Mouse (Mus musculus) limb, embryonic 12.5 days (tissue): ENCODE results near the gene Dnajc27. TPM values are rescaled to one million over a fixed set of nuclear protein-coding genes. Genes with fewer than 3 reads are reported as not detected.

Experiments
- ATAC-seq: fragments of 200-750 bp; cut with Nextera tagmentation; 2 replicates; pipeline ENCODE4 v1.8.0; 2017; ENCODE audit warnings: low read depth, moderate TSS enrichment; ENCODE audit not compliant: insufficient number of reproducible peaks, insufficient read depth, low FRiP score, low TSS enrichment
- H3K27ac ChIP-seq: fragments of 300-500 bp; sonication (generic); 2 replicates; pipeline ENCODE4 v1.5.1; 2016; ENCODE audit warnings: mild to moderate bottlenecking, moderate library complexity
- H3K27me3 ChIP-seq: fragments of 300-500 bp; sonication (generic); 2 replicates; pipeline ENCODE4 v1.6.1; 2016; ENCODE audit warnings: mild to moderate bottlenecking, moderate library complexity
- H3K36me3 ChIP-seq: fragments of 300-500 bp; sonication (generic); 2 replicates; pipeline ENCODE4 v1.6.1; 2016; ENCODE audit warnings: mild to moderate bottlenecking, moderate library complexity
- H3K4me1 ChIP-seq: fragments of 300-500 bp; sonication (generic); replicated peaks from 2 replicates; pipeline ENCODE4 v1.6.1; 2016
- H3K4me2 ChIP-seq: fragments of 300-500 bp; sonication (generic); 2 replicates; pipeline ENCODE4 v1.6.1; 2016; ENCODE audit warnings: mild to moderate bottlenecking, moderate library complexity
- H3K4me3 ChIP-seq: fragments of 300-500 bp; sonication (generic); replicated peaks from 2 replicates; pipeline ENCODE4 v1.5.1; 2016; ENCODE audit warnings: mild to moderate bottlenecking
- H3K9ac ChIP-seq: fragments of 300-500 bp; sonication (generic); replicated peaks from 2 replicates; pipeline ENCODE4 v1.6.1; 2016; ENCODE audit warnings: mild to moderate bottlenecking, moderate library complexity
- H3K9me3 ChIP-seq: fragments of 300-500 bp; sonication (generic); 2 replicates; pipeline ENCODE4 v1.6.1; 2016; ENCODE audit warnings: mild to moderate bottlenecking, moderate library complexity
- WGBS: fragments of 180-500 bp; shearing (Covaris S2); methylation state at CpG from one replicate; pipeline ENCODE4 v1.1.7; 2016; 5-methylcytosine and 5-hydroxymethylcytosine counted together
- polyA plus RNA-seq: library from polyadenylated mRNA; unstranded; fragments of >200 nt; fragmentation: Nextera tagmentation; extraction: Ambion mirVana; gene quantifications from 2 replicates; pipeline ENCODE4 v1.2.1, GENCODE M21; 2016

Gene Dnajc27
- polyA plus RNA-seq, 1 experiment from 2014 or later: 12.1 TPM

DNA sequence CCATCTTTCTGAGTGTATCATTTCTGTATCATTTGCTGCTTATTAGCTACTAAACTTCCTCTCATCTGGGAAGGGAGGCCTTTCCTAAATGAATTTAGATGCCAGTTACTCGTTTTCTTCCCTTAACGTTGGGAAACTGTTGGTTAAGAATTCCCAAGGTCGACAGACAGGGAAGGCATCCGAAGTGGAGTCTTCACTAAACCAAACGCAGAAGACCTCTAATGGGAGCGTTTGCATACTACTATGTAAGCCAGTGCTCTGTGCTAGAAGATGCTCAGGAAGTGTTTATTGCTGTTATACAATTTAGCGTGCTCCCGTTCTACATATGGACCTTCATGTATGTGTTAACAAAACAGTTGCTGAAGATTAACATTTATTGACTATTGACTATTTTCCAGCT, 1.1 kb downstream of the Dnajc27 start:
- Histone ChIP-seq H3K27ac (no peak overlapping the region), H3K27me3 (no peaks in the 10 kb centered on the region), H3K9ac (peak overlapping the region; percentile 50; the same call in 1 of the 2 replicates)

DNA sequence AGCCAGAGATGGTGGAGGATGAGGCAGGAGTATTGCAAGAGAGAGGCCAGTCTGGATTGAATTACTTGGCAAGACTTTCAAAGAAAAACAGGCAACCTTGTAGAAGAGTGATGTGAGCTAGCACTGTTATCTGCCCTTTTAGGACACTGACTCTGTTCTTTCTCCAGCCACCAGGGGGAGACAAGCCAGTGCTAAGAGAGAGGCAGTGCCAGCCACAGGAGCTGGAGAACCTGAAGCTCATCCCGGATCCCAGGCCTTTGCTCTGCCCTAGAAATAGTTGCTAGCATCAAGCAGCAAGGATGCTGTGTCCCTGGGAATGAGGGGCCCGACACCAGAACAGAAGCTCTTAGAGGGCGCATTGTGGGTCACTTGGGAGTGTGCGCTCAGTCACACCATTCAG, 25.0 kb downstream of the Dnajc27 start:
- no peak for ATAC-seq
- H3K9ac ChIP-seq: no peak overlapping the region
- no peaks in the 10 kb centered on the region for H3K4me1 ChIP-seq
- H3K27ac ChIP-seq: no peak overlapping the region
- no peak overlapping the region for H3K4me3 ChIP-seq
- WGBS: 74% methylated on average over 4 of the region's 4 CpGs
- H3K36me3 ChIP-seq: peaks cover 77% of the 10 kb centered on the region
- no peaks in the 10 kb centered on the region for H3K27me3 ChIP-seq
- no peaks in the 10 kb centered on the region for H3K9me3 ChIP-seq
- H3K4me2 ChIP-seq: no peak overlapping the region

More for the DNA sequence above, 1.1 kb downstream of the Dnajc27 start:
- Histone ChIP-seq H3K4me3 (peak overlapping the region; percentile 61), H3K36me3 (peaks cover 27% of the 10 kb centered on the region), H3K4me2 (peak overlapping the region; percentile 58), H3K4me1 (peaks cover 14% of the 10 kb centered on the region), H3K9me3 (no peaks in the 10 kb centered on the region)
- no peak for ATAC-seq
- WGBS: 65% methylated on average over 8 of the region's 8 CpGs

DNA sequence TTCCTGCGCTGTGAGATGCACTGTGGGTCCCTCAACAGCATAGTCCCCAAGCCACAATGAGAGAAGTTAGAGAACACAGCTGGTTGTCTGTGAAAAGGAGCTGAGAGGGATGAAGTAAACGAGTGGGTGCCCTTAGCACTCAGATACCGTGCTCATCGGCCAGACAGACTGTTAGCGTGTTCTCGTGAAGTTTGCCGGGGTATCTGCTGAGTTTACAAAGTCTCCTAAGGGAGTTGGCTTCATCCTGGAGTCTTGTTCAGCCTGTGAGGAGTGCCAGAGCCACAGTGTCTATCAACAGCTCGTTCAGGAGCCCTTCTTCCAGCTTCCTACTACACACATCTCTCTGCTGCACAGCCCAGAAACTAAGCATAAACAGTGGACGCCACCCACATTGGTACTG, 33.7 kb downstream of the Dnajc27 start:
- H3K27ac ChIP-seq: no peak overlapping the region
- H3K4me3 ChIP-seq: no peak overlapping the region
- no peak overlapping the region for H3K4me2 ChIP-seq
- ATAC-seq: no peak
- H3K27me3 ChIP-seq: no peaks in the 10 kb centered on the region
- 0 out of 2 replicates have a peak, but pooled peaks cover 3% of the 10 kb centered on the region for H3K4me1 ChIP-seq
- no peaks in the 10 kb centered on the region for H3K9me3 ChIP-seq
- no peak overlapping the region for H3K9ac ChIP-seq
- 81% methylated on average over 9 of the region's 9 CpGs for WGBS
- peaks cover 8% of the 10 kb centered on the region; the same call in 1 of the 2 replicates for H3K36me3 ChIP-seq

DNA sequence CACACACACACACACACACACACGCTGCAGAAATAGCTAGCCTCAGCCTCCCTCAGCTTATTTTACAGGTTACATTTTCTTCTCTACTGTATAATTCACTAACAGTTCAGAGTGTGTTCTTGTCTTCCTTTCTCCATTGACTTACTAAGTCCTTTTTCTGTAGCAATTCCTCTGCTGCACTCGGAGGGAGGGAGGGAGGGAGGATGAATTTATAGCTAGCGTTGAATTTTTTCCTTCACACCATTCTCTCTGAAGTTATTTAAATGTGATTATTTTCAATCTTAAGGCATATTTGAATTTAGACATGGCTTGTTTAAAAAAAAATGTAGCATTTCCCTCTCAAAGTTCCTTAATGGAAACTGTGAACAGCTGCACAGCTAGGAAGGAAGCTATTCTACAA, 34.8 kb downstream of the Dnajc27 start:
- Histone ChIP-seq H3K27ac (no peak overlapping the region), H3K9ac (no peak overlapping the region), H3K4me3 (no peak overlapping the region), H3K27me3 (no peaks in the 10 kb centered on the region), H3K36me3 (peaks cover 8% of the 10 kb centered on the region; the same call in 1 of the 2 replicates), H3K4me2 (no peak overlapping the region), H3K4me1 (0 out of 2 replicates have a peak, but pooled peaks cover 3% of the 10 kb centered on the region), H3K9me3 (no peaks in the 10 kb centered on the region)
- 80% methylated on average over 3 of the region's 3 CpGs for WGBS
- no peak for ATAC-seq

DNA sequence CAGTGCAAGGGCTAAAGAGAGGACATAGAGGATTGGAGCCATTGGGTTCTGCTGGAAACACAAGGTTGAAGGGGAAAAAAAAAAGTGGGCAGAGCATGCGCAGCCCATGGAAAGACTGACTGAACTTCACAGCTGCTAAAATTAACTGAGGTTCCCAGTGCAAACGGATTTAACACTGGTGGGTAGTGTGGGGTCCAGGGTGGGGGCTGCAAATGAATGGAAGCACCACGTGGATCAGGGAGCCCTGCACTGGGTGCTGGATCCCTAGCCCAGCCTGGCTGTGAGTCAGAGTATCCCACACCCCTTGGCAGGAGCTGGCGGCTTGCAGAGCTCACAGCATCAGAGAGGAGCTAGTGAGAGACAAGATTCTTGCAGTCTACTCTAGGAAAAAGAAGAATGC, 35.2 kb downstream of the Dnajc27 start:
- Histone ChIP-seq H3K4me1 (0 out of 2 replicates have a peak, but pooled peaks cover 3% of the 10 kb centered on the region), H3K27me3 (no peaks in the 10 kb centered on the region), H3K4me3 (no peak overlapping the region), H3K9ac (no peak overlapping the region), H3K9me3 (no peaks in the 10 kb centered on the region), H3K36me3 (peaks cover 4% of the 10 kb centered on the region; the same call in 1 of the 2 replicates), H3K27ac (no peak overlapping the region), H3K4me2 (no peak overlapping the region)
- WGBS: 65% methylated on average over 4 of the region's 4 CpGs
- no peak for ATAC-seq

DNA sequence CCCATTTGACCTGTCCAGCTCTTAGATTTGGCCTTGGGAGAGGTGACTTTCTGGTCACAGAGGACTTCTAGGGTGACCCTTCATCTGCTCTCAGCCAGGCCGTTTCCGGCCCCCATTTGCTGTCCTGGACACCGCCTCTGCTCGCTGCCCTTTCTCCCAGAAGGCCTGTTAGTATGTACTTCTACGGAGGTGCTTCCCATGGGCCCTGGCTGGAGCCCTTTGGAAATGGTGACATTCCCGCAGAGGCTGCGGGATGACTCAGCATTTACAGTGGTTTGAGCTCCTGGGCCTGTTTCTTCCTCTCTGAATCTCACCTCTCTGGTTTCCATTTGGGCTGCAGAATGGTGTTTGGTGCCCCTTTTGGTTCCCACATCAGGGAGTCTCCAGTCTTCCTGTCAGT, 45.0 kb downstream of the Dnajc27 start:
- H3K9ac ChIP-seq: no peak overlapping the region
- WGBS: 68% methylated on average over 7 of the region's 7 CpGs
- no peak for ATAC-seq
- H3K4me1 ChIP-seq: no peaks in the 10 kb centered on the region
- H3K9me3 ChIP-seq: 0 out of 2 replicates have a peak, but pooled peaks cover 7% of the 10 kb centered on the region
- no peak overlapping the region for H3K4me2 ChIP-seq
- no peak overlapping the region for H3K4me3 ChIP-seq
- H3K27ac ChIP-seq: no peak overlapping the region
- H3K36me3 ChIP-seq: no peaks in the 10 kb centered on the region
- no peaks in the 10 kb centered on the region for H3K27me3 ChIP-seq

DNA sequence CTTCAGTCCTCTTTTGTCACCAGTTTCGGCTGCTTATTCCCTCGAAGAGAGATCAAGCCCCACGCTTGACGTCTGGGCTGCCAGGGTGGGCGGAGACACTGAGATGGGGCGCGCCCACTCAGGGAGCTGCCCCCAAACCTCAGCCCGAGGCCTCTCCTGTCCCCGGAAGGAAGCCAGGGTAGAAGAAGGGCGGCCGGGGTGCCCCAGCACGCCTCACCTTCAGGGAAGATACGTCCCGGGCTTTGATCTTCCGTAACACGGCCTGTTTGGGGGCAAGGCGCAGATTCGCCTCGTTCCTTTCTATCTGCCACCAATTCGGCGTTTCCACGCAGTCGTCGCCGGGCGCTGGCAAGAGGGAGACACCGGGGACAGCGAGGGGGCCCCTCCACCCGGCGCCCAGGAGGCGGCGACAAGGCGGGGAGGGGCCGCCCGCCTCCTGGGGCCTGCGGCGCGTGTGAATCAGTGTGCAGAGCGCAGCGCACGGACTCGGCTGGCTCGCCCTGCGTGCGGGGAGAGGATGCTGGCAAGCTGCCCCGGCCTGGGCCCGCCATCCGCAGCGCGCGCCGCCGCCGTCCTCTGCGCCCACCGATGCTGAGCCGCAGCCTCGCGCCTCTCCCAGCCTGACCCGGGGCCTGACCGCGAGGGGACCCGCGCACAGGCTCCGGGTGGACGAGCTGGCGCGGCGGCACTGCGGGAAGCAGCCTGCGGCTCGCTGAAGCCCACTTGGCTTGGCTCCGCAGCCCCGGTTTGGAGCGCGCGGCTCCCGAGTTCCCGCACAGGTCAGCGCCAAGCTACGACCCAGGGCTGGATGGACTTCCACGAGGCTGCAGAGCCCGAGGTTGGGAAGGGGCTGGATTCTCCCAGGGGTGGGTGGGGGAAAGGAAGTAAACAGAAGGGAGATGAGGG, 50.8 kb downstream of the Dnajc27 start, which contains the start of gene Adcy3:
Gene Adcy3 (plus strand): TSS at position 163 of the 906 bp plus-strand sequence.
- Histone ChIP-seq H3K9me3 (0 out of 2 replicates have a peak, but pooled peaks cover 7% of the 10 kb centered on the region), H3K27ac (peak within 1 kb of the TSS; percentile 67), H3K4me1 (peaks cover 31% of the 10 kb centered on the region), H3K9ac (peak within 1 kb of the TSS; percentile 86), H3K4me2 (peak within 1 kb of the TSS; percentile 90), H3K27me3 (no peaks in the 10 kb centered on the region), H3K4me3 (peak within 1 kb of the TSS; percentile 74), H3K36me3 (peaks cover 13% of the 10 kb centered on the region; the same call in 1 of the 2 replicates)
- ATAC-seq: peak; percentile 66
- WGBS: under 1% methylated on average over 71 of the region's 83 CpGs

DNA sequence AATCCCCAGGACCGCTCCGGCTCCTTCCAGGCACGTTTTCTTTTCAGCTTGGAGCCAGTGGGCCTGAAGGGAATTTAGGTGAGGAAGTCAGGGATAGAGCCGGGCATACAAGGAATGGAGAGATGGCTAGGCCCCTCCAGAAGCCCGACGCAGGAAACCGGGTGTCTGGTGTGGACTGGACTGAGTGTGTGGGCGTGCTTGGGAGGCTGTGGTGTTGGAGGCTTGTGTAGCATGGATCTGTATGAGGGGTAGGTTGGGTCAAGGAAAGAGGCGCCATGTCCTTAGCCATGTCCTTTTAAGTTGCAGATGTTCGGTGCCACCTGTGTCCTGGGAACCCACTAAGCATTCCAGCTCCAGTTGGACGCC, 51.4 kb downstream of the Dnajc27 start:
- ATAC-seq: 0 out of 2 replicates have a peak, but pooled peaks have one; percentile 23
- Histone ChIP-seq H3K4me2 (peak overlapping the region; percentile 90), H3K27ac (no peak overlapping the region; the same call in 1 of the 2 replicates), H3K27me3 (no peaks in the 10 kb centered on the region), H3K4me3 (peak overlapping the region; percentile 74), H3K4me1 (peaks cover 31% of the 10 kb centered on the region), H3K36me3 (peaks cover 17% of the 10 kb centered on the region; the same call in 1 of the 2 replicates), H3K9ac (peak overlapping the region; percentile 86), H3K9me3 (0 out of 2 replicates have a peak, but pooled peaks cover 7% of the 10 kb centered on the region)
- 22% methylated on average over 11 of the region's 11 CpGs for WGBS

DNA sequence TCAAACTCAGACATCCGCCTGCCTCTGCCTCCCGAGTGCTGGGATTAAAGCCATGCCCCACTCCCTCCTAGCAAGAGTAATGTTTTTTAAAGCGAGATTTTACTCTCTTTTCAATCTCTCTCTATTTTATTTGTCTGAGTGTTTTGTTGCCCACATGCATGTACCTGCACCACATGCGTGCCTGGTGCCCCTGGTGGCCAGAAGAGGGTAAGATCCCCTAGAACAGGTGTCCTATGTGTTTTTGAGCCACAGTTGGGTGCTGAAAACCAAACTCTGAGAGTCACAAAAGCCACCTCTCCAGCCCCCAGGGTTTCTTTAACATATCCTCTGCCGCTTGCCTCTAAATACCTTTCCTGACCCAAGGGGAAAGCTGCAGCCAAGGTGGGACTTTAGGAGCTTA, 60.8 kb downstream of the Dnajc27 start:
- WGBS: 89% methylated on average over 5 of the region's 5 CpGs
- H3K9me3 ChIP-seq: no peaks in the 10 kb centered on the region
- no peak overlapping the region for H3K4me3 ChIP-seq
- ATAC-seq: no peak
- H3K36me3 ChIP-seq: peaks cover 13% of the 10 kb centered on the region
- 0 out of 2 replicates have a peak, but pooled peaks cover 5% of the 10 kb centered on the region for H3K4me1 ChIP-seq
- no peaks in the 10 kb centered on the region for H3K27me3 ChIP-seq
- H3K4me2 ChIP-seq: no peak overlapping the region
- H3K27ac ChIP-seq: no peak overlapping the region
- no peak overlapping the region for H3K9ac ChIP-seq

DNA sequence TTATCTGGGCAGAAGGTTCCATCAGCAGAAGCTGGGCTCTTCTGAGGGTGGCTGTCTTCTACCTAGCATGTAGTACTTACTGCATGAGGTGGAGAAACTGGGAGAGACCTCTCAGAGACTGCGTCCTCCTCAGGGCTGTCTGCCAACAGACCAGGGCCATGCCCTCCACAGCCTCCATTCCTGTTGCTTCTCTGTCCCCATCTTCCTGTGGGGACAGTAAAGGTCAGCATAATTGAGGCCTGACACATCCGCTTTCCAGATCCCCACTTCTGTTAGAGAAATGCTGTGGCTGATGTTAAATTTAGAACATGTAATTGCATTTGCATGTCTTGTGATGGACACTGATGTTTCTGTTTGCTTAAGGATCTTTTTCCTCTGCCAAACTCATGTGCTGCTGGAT, 68.6 kb downstream of the Dnajc27 start:
- Histone ChIP-seq H3K9me3 (no peaks in the 10 kb centered on the region), H3K9ac (no peak overlapping the region), H3K4me1 (no peaks in the 10 kb centered on the region), H3K36me3 (no peaks in the 10 kb centered on the region; the same call in 1 of the 2 replicates), H3K27ac (no peak overlapping the region), H3K27me3 (no peaks in the 10 kb centered on the region), H3K4me2 (no peak overlapping the region), H3K4me3 (no peak overlapping the region)
- 89% methylated on average over 2 of the region's 2 CpGs for WGBS
- no peak for ATAC-seq

DNA sequence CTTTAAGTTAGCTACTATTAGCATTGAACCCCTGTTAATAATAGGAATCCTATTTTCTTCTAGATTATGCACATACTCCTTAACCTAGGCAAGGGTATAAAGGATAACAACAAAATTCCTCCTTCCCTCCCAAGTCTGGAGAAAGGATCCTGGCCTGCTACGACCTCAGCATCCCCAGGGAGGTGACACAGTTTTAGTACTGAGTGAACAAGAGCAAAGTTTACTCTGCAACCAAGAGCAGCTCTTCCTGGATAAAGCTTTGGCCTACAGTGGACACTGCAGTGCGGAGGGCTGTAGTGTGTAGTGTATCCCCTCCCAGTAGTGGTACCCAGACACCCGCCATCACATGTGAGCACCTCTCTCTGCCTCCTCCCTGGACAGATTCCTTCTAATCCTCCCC, 69.6 kb downstream of the Dnajc27 start:
- no peak overlapping the region for H3K4me2 ChIP-seq
- whole genome bisulfite sequencing: 91% methylated on average over 3 of the region's 3 CpGs
- no peak for ATAC-seq

More for the DNA sequence above, 69.6 kb downstream of the Dnajc27 start:
- Histone ChIP-seq H3K4me1 (no peaks in the 10 kb centered on the region), H3K27me3 (no peaks in the 10 kb centered on the region), H3K9me3 (no peaks in the 10 kb centered on the region), H3K9ac (no peak overlapping the region), H3K27ac (no peak overlapping the region), H3K4me3 (no peak overlapping the region), H3K36me3 (no peaks in the 10 kb centered on the region)
